Mouse (Mus musculus) R1 (cell line): Measurements from ENCODE around the gene Sla2.
A peak's percentile ranks its signal among the peaks of the same experiment; 100 is the strongest.
"Not testable (repeated sequence)": the region's sequence is repeated elsewhere in the genome, so short reads cannot be mapped to it uniquely, and the experiment has no call there.

ENCODE experiments used
- DNase-seq: peaks from one replicate; pipeline ENCODE4 v3.0.0-alpha.2; 2018; ENCODE audit warnings: low read depth, low spot score

Sla2 gene

GRCm38 (mm10) chr2:156887017-156887416, at the start of gene Sla2:
Sla2 (minus strand) TSS chr2:156887192.
- DNase-seq, result no peak

GRCm38 (mm10) chr2:156935005-156935404, 48.0 kb upstream of the Sla2 start:
- no peak for DNase-seq

- no peak for DNase-seq
Measured at GRCm38 (mm10) chr2:156933426-156933825, 46.4 kb upstream of the Sla2 start.

DNA sequence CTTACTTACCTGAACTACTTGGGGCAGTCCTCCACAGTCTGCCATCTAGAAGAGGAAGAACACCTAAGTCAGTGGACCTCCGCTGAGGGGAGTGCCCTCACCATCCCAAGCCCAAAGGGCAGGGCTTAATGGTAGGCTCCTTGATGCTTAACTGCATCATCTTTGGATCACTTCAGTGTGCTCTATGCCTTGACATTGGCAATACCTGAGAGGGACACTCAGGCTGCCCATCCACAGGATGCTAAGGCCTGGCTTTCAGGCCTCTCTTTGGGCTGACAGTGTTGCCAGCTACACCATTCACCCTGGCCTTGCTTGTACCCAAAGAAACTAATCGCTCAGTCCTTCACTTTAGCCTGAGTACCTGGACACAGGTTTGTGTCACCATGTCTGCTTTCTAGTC, 44.4 kb upstream of the Sla2 start:
- no peak for DNase-seq

- no peak for DNase-seq
Measured at GRCm38 (mm10) chr2:156930549-156930948, 43.6 kb upstream of the Sla2 start.

DNA sequence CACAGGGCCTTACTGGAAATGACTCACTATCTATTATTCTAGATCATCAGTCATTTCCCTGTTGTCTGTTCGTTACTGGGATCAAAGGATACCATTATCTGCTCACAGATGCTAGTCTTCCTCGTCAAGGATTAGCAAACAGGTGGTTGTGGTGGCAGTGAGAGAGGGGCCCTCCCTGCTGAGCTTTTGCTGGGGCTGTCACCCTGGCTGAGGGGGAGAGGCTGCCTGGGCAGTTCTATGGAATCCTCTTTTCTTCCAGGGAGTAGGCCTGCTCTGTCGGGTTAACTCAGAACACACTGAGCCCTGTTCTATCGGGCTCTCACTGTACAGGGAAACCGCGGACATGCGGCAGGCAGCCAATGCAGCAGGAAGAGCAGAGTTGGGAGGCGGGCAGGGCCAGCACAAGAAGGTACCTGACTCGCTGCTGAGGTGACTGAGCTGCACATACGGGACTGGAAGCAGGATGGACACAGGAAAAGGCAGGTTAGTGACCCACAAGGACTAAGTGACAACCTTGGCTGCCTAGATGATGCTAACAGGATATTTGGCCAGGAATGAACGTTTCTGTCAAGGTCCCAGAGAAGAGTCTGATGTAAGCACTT, 42.6 kb upstream of the Sla2 start:
- no peak for DNase-seq

DNA sequence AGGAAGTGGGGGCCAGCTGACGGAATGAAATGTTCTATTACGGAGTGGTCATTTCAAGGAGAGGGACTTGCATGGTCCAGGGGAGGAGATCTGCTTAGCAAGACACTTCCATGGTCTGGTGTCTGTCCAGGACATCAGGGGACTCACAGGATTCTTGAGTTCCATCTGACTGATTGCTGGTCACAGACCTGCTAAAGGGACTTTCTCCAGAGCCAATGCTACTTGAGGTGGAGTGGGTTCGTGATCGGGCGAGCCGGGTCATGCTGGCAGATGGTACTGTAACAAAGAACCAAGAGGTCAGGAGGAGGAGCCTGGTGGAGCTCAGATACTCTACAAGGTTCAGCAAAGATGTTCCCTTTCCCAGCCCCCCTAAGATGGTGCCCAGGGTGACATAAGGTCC, 41.6 kb upstream of the Sla2 start:
- no peak for DNase-seq

- no peak for DNase-seq
Measured at GRCm38 (mm10) chr2:156927663-156928062, 40.7 kb upstream of the Sla2 start.

- not testable (repeated sequence) for DNase-seq
Measured at GRCm38 (mm10) chr2:156925611-156926010, 38.6 kb upstream of the Sla2 start.

DNA sequence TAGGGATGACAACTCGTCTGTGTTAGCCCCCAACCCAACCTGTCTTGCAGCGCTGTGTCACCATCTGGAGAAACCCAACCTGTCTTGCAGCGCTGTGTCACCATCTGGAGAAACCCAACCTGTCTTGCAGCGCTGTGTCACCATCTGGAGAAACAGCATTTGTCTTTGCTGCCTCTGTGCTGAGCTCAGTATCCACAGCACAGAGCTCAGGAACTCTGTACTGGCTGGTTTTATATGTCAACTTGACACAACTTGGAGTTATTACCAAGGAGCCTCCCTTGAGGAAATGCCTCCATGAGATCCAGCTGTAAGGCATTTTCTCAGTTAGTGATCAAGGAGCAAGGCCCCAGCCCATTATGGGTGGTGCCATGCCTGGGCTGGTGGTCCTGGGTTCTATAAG, 38.1 kb upstream of the Sla2 start:
- DNase-seq, result not testable (repeated sequence)

- no peak for DNase-seq
Measured at GRCm38 (mm10) chr2:156924210-156924898, 37.4 kb upstream of the Sla2 start.

GRCm38 (mm10) chr2:156923057-156923456, 36.1 kb upstream of the Sla2 start:
- no peak for DNase-seq

- no peak for DNase-seq
Measured at GRCm38 (mm10) chr2:156919796-156920195, 32.8 kb upstream of the Sla2 start.

DNA sequence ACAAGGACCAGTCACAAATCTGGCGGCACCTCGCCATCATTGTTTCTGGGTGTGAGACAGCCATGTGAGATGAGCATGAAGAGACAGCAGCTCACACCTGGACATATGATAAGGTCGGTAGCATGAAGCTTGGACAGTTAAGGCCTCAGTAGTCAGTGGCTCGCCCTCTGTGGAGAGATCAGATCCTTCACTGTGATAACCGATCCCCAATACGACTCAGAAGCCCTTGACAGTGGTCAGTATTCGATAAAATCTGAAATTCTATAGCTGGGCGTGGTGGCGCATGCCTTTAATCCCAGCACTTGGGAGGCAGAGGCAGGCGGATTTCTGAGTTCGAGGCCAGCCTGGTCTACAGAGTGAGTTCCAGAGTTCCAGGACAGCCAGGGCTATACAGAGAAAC, 32.2 kb upstream of the Sla2 start:
- not testable (repeated sequence) for DNase-seq

GRCm38 (mm10) chr2:156918562-156918961, 31.6 kb upstream of the Sla2 start:
- no peak for DNase-seq

DNA sequence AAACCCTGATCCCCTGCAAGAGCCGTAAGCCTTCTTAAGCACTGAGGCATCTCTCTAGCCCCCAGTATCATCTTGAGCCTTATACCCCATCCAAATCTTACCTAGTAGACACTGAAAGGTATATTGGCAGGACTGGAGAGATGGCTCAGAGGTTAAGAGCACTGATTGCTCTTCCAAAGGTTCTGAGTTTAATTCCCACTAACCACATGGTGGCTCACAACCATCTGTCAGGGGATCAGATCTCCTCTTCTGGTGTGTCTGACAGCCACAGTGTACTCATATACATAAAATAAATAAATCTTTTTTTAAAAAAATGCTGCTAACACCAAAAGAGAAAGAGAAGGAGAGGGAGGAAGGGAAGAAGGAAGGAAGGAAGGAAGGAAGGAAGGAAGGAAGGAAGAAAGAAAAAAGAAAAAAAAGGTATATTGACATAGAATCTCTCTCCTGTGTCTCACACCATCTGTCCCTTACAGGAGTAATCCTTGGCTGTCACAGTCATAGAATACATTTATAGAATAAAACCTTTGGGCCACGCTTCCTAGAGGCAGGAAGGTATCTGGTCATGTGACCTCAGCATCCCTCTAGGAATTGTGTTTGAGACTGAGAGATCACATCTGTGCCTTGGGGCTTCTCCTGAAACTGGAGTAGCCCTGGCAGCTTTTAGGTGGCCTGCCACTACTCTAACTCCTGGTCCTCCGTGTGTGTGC, 29.6 kb upstream of the Sla2 start:
- no peak for DNase-seq

- no peak for DNase-seq
Measured at GRCm38 (mm10) chr2:156915559-156915958, 28.6 kb upstream of the Sla2 start.

DNA sequence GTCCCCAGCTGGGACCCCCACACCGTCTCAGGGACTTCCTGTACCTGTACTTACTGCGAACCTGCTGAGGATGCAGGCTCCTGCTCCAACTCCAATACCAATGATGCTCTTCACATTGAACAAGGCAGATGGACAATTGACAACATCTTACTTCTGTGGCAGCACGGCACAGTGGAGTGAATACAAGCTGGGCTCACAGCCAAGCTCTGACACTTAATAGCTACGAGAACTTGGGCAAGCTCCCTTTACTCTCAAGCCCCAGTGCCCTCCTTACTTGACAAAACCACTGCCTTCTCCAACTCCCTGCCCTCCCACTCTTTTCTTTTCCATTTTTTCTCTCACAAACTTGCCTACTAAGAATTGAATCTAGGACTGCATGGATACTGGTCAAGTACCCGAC, 26.2 kb upstream of the Sla2 start:
- no peak for DNase-seq

DNA sequence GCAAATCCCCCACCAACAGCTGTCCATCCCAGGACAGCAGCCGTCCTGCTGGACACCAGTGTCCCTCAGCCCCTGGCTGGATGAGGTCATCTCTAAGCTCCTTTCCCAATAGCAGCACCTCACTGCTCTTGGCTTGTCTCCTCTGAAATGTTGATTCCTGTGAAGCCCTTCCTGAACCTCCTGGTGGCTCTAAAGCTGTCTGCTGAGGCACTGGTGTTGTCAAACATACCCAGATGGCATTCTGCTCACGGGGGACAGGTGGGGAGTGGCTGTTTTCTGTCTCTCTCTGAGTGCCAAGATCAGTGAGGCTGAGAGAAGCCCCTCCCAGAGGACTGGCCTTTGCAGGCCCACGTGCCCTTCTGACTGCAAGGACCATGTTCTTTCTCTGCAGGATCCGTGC, 18.9 kb upstream of the Sla2 start:
- not testable (repeated sequence) for DNase-seq

GRCm38 (mm10) chr2:156904976-156905717, 18.2 kb upstream of the Sla2 start:
- DNase-seq, result peak; percentile 49

DNA sequence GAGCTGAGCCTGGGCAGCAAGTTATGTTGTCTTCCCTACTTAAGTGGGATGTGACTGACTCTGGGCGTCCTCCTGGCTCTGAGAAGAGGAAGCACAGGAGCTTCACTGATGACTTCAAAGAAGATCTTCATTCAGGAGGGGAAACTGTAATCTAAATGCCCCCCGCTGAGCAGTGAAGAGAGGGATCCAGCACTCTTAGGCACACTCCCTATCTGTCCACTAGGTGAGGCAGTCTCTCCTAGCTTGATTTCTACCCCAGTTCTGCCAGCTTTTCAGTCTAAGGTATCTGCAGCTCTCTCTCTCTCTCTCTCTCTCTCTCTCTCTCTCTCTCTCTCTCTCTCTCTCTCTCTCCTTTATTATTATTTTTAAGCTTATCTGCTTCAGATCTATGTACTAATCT, 16.4 kb upstream of the Sla2 start:
- DNase-seq, result peak; percentile 59

DNA sequence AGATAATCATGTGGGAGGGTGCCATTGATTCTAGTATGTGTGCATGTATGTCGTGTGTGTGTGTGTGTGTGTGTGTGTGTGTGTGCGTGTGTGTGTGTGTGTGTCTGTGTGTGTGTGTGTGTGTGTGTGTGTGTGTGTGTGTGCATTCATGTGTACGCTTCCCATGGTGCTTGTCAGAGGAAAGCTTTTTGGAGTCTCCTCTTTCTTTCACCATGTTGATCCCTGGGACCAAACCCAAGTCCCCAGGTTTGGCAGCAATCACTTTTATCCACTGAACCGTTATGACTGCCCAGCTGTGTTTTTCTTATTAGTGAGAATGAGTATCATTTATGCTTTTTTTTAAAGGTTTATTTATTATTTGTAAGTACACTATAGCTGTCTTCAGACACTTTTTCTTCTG, 15.4 kb upstream of the Sla2 start:
- DNase-seq, result not testable (repeated sequence)
